Mouse (Mus musculus): ENCODE data around the gene Gna15.

The Gna15 gene

DNA sequence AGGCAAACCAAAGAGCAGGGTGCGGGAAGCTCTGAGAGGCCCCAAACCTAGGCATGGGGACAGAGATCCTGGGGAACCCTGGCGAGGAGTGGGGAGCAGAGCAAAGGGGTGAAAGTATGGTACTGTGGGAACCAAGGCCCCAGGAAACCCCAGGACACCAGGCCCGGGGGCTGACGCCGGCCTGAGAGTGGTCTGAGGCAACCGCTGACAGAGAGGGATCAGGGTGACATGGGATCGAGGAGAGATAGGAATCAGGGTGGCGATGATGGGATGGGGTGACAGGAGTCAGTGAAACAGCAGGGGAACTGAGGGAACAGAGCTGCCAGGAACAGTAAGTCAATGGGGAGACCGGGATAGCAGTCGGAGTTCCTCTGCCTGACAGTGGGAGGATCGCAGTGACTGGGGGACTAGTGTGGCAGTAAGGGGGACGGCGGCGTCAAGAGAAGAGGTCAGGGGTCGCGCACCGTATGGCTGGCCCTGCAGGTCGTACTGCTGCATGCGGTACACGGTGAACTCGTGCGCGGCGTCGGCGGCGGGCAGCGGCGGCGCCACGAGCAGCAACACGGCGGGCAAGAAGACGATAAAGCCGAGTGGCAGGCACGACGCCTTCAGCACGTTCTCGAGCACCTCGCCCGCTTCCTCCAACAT lies 28.3 kb downstream of the Gna15 start:
- in situ Hi-C loops (cut with MboI): loop anchor here (5.0 kb wide), 1 partner anchor 37 kb away; no protein-coding TSS in a partner anchor

DNA sequence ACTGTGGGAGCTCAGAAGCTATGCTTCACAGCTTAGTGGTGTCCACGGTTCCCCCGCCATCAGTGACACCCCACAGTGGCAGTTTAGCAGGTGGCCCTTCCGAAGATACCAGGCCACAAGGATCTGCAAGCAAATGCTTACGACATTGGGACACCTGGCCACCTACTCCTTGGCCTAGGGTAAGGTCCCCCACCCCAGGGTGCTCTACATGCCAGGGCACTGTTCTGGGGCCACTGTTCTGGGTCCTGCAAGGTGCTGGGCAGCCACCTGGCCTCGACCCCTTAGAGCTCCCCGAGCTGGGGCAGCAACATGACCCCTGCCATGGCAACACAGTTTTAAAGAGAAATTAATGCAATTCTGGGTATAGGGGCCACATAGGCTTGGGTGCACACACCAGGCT lies 28.9 kb downstream of the Gna15 start:
- in situ Hi-C loops (cut with MboI): loop anchor here (5.0 kb wide), 1 partner anchor 37 kb away; no protein-coding TSS in a partner anchor

DNA sequence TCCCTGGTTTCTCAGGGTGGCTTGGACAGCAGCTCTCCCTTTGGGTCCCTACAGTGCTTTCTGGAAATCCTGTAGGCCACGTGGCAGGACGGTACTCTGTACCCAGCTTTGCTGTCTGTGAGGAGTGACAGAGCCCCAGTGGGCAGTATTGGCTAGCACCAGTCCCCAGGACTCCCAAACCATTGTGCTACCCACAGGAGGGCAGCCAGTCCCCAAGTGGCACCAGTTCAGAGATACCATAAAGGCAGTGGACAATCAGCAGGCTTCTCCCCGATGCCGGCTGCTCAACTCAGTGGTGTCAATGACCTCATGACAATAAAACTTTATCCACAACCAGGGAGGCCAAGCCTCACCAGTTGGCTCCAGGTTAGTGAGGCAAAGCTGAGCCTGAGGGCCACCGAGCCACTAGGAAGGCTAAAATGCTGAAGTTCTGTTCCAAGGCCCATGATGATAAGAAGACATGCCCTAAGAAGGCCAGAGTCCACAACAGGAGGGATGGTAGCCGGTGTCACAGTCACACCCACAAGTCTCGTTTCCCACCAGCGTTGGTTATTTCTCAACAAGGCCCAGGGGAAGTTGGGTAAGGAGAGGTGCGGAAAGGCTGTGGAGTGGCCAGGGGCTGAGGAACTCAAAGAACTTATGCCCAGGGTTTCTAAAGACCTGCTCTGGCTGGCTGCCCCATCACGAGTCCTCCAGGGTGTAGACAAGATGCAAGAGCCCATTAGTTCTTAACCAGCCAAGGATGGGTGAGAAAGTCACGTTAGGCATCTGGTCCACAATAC lies 29.6 kb downstream of the Gna15 start:
- in situ Hi-C loops (cut with MboI): loop anchor here (5.0 kb wide), 1 partner anchor 38 kb away; no protein-coding TSS in a partner anchor

DNA sequence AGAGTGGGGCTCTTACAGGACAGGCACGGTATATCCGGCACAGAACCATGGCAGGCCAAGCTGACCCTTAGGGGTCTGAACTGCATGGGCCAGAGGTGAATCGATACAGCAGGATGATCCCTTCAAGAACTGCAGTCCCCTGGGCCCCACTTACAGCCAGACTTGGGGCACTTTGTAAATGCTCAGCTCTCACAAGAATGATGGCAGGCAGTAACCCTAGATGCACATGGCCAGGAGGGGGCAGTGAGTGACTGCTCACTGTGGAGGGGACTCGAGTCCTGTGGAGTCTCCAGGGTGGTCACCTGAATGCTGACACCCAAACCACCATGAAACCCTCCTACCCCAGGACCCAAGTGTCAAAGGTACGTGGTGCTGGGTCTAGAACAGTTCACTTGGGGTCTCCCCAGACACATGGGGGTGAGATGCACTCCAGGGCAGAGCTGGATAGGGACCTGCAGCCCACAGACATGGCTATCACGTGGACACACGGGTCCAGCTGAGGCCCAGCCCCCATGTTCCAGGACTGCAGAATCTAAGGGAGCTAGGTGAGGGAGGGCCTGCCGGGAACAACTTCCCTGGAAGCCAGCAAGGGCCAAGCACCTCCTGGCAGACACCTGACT lies 30.3 kb downstream of the Gna15 start:
- in situ Hi-C loops (cut with MboI): no loop called here

DNA sequence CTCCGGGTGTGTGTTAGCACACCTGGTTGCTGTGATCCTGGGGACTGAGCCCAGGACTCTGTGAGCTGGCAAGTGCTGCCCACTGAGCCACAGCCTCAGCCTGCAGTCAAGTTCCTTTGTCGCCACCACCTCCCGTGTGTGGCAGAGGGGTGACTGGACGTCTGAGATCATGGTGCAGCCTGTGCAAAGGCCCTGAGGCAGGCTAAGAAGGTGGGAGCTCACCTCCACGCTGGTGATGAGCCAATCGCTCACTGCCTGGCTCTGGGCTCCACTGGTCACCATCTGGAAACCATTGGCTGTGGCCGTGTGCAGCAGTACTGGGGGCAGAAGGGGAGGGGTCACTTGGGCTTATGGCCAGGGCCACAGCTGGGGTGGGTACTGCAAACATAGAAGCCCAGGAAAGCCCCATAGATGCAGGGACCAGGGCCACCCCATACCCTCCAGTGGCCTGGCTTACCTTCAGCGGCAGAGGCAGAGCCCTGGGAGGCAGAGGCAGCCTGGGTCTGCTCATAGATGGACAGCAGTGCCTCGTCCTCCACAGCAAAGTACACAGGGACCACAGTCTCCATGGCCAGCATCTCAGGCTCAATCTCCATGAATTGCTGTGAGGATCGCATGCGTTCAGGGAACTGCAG lies 31.3 kb downstream of the Gna15 start:
- in situ Hi-C loops (cut with MboI): no loop called here

DNA sequence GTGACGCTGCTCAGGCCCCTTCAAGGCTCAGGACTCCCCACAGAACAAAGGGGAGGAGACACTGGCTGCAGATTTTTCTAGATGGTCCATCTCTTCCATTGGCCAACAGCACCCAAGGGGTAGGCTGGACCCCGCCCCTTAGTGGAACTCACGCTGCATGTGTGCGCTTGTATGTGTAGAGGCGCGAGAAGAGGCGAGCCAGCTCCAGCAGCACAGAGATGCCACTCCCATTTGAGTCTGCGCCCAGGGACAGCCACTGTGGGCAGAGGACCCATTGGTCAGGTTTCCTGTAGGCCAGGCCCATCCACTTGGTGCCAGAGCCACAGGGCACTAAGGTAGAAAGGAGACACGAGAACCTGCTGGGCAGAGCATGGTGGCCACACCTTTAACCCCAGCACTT lies 33.0 kb downstream of the Gna15 start:
- in situ Hi-C loops (cut with MboI): no loop called here

DNA sequence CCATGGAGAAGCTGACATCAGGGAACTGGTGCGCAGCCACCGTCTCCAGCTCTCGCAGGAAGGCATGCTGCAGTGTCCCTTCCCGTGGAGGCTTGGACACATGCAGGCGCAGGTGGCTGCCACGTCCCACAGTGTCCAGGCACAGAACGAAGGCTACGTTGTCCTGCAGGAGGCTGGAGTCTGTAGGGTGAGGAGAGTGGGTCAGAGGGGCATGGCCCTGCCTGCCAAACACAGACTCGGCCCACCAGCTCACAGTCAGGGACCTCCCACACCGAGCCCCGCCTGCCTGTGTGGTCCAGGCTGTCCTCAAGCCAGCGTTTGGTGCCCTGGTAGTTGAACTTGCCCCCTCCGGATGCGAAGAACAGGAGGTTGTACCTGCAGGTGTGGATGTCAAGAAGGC lies 34.1 kb downstream of the Gna15 start:
- in situ Hi-C loops (cut with MboI): no loop called here

DNA sequence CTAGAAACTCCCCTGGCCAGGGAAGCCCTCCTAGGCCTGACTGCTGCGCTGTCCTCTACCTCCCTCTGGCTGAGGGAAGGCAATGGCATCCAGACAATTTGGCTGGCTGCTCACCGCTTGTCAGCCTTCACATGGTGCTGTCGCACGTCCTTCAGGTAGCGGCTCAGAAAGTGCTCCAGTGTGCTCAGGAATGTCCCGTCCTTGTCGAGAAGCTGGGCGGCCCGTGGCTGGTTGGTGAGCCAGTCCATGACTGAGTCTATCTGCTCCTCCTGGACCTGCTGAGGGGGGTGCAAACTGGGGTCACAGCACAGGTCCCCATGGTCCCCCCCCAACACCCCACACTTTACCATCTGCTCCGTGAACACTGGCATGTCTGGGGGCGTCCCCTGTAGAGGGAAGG lies 35.9 kb downstream of the Gna15 start:
- in situ Hi-C loops (cut with MboI): no loop called here

DNA sequence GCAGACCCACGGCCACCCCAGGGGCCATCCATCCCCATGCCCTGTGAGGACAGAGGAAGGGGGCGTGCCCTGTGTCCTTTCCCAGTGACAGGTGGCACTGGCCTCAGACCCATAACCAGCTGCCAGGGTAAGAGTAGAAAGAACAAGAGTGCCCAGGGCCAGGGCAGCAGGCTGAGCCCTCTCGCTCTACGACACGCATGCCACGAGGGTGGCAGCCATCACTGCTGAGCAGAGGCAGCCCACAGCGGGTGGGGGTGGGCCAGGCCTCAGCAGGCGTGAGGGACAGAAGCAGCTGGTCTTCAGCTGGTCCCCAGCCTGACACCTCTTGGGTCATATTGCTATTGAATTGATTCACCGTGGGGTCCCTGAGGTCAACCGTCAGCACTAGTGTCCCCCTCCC lies 37.5 kb downstream of the Gna15 start:
- in situ Hi-C loops (cut with MboI): no loop called here

DNA sequence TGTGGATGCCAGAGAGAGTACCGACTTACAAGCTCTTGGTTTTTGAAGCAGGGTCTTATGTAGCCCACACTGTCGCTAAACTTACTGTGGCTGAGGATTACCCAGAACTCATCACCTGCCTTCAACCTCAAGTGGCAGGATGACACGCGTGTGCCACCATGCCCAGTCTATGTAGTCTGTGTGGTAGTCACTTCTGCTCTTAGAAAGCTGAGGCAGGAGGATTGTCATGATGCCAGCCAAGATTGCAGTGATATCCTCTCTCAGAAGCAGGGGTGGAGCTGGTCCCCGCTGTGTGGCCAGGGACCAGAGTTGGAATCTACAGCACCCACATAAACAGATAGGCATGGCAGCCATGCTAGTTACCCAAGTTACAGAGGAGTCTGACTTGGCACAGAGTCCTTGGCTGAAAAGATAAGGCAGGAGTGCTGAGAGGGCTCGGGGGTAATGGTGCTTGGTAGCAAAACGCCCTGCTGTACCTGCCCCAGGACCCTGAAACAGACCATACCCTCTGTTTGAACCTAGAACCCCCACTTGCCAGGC lies 38.5 kb downstream of the Gna15 start:
- in situ Hi-C loops (cut with MboI): no loop called here

DNA sequence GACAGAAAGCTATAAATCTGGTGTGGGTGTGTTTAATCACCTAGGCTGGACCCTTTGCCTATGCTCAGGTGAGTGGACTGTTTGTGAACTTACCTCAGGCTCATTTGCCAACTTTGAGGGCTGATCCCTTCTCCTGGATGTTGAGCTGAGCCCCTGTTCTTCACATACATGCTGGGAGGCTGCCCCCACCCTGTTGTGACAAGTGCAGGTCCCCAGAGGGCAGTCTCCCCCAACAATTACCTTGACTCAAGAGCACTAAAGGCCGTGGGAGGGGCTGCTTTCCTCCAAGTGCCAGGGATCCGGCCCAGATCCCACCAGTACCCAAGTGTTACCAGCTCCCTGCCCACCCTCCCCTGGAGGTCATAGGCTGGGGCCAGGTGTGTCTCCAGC lies 39.0 kb downstream of the Gna15 start:
- in situ Hi-C loops (cut with MboI): no loop called here

DNA sequence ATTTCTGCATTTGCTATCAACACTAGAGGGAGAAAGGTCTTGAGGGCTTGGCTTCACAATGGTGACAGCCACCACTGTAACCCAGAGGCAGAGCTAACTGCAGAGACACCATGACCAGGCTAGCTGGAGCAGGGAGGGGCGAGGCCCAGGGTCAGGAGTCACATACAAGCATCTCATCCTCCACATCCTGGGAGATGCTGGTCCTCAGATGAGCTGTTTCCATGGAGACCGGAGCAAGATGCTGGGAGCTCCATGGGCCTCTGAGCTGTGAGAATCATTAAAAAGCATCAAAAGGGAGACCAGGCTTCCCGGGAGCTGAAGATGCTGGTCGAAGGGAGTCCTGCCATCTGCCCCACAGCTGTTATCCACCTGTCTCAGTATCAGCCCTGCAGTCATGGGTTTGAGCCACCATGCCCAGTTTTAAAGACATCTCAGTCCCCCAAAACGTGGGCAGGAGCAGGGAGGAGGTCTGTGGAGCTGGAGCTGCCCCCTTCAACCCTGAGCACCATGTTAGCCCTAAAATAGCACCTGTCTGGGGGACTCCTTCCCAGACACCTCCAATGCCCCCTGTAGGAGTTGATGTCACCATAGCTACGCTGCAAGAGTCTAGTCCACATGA lies 39.5 kb downstream of the Gna15 start:
- in situ Hi-C loops (cut with MboI): no loop called here

DNA sequence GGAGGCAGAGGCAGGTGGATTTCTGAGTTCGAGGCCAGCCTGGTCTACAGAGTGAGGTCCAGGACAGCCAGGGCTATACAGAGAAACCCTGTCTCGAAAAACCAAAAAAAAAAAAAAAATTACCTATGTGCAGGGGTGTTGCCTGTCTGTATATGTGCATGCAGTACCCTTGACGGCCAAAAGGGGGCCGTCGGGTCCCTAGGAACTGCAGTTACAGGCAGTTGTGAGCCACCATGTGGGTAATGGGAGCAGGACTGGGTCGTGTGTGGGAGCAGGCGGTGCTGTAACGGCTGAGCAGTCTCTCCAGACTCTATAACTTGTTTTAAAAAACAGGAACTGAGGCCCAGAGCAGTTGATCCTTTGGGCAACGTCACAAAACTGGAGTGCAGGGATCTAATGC lies 40.0 kb downstream of the Gna15 start:
- in situ Hi-C loops (cut with MboI): no loop called here

DNA sequence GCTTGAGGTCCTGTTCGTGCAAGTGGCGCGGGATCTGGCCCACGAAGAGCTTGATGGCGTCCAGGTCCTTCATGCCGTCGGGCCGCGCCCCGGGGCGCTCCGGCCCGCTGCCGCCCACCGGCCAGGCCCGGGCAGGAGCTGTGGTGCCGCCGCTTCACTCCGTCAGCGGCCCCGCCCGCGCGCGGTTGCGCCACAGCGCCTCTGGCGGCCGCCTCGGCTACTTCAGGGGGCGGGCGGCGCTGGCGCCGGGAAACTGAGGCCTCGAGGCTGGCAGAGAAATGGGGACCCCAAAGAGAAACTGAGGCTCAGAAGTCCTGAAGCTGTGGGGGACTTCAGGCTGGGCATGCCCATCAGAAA lies 41.5 kb downstream of the Gna15 start, which contains the start of gene Celf5:
Celf5 (minus strand) TSS at position 177 of the 357 bp plus-strand sequence.
- in situ Hi-C loops (cut with MboI): no loop called here

DNA sequence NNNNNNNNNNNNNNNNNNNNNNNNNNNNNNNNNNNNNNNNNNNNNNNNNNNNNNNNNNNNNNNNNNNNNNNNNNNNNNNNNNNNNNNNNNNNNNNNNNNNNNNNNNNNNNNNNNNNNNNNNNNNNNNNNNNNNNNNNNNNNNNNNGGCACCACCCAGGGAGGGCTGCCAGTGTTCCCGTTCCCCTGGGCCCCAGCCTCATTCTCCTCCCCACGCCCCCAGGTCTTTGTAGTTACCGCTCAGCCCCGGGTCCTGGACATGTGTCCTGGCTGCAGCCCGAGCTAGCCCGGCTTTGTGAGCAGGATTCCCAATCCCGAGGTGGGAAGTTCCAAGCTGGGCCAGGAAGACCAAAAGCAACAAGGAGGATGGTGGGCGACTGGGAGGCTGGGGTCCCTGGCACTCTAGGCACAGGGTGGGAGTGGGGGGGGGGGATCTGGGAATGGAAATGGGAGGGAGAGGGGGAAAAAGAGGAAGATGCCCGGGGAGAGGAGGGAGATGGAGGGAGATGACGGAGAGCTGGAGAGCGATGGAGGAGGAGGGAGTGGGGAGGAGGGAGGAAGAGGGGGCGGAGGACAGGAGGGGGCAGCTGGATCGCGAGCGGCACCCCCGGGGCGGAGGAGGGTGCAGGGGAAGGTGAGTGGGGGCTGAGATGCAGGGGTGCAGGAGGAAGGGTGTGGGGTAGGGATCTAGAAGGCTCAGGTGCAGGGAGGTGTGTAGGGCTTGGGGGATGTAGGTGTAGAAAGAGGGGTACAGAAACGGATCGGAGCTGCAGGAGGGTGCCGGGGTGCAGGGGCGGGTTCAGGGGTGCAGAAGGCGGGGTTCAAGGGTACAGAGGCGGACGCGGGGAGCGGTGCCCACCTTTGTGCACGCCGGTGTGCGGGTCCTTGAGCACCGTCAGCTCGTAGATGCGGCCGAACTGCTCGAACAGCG lies 42.2 kb downstream of the Gna15 start:
- in situ Hi-C loops (cut with MboI): no loop called here

DNA sequence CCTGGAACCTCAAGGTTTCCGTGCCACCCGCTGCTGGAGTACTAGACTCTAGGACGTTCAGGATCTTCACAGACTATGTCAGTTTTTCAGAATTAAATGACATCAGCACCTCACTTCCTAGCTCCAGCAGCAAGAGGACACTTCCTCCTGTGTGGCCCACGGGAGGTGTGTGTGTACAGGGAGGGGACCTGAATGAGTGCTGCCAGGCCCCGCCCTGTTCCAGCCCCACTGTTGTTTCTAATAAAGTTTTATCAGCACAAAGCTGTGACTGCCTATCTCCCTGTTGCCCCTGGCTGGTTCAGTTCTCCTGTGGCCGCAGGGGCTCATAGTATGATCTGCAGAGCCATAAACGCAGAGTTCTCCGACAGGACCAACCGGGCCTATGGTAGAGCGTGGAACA lies 49.6 kb downstream of the Gna15 start:
- in situ Hi-C loops (cut with MboI): no loop called here

DNA sequence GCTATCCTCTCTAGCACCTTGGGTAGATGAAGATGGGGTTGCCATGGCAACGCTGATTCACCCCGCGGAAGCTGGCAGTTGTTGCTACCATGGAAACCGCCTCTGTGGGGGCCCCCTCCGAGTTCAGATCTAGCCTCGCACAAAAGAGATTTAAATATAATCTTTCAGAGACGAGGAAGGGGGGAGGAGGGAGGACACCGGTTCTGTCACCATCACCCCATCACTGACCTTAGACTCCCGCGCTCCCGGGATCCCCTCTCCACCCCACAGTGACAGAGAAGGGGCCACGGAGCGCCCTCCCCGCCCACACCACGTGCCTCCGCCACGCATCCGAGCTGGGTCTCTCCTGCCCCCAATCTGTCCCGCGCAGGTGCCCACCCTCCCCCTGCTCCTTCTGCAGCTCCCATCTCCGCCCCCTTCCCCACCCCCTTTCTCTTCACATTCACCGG lies 51.0 kb downstream of the Gna15 start:
- in situ Hi-C loops (cut with MboI): no loop called here

DNA sequence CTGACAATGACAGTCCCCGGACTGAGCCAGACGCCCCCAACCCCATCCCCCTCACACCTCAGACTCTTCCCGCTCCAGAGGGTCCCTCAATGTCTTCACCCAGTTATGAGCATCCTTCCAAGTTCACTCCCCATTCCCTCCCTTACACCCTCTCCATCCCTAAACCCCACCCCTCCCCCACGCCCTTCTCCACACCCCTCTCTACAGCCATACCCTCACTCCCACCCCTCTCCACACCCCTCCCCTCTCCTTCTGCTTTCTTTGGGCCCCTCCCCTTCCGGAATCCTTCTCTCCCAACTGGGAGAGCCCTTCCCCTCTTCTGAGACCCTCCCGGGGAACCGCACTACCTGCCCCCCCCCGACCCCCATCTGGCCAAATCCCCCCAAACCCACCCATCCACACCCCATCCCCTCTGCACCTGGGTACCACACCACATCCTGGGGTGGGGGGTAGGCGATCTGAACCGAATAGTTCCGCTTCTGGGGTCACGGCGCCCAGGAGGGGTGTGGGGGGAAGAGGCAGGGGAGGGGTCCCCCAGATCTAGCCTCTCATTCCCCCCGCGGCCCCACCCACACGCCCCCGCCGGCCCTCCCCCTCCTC lies 51.5 kb downstream of the Gna15 start:
- in situ Hi-C loops (cut with MboI): no loop called here

DNA sequence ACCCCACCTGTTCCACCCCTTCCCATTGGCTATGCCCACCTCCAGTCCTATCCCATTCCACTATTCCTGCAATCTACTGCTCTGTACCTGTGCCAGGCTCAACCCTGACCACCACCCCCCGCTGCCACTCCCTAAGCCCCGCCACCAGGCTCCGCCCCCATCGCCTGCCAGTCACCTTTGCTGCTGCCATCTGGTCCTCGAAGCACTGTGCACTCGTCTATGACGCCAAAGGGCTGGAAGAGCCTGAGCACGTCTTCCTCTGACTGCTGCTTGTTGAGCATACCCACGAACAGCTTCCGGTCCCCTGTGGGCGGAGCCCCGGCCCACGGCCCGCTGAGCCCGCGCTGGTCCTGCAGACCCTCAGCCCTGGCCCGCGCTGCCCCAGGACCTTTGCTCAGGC lies 53.6 kb downstream of the Gna15 start:
- in situ Hi-C loops (cut with MboI): no loop called here

DNA sequence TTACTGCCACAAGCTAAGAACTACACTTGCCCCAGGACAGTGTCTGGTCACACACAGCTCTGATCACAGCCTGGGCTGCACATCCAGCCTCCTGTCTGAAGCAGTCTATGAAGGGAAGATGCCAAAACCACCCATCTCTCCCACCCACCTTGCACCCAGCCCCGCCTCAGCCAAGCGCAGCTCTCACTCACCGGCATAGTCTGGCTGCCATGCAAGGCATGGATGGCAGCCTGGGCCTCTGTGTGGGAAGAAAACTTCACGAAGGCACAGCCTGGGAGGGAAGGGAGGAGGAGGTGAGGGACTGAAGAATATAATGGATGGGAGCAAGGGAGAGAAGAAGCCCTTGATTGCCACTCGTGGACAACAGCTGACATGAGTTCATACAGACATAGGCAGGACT lies 54.8 kb downstream of the Gna15 start:
- in situ Hi-C loops (cut with MboI): no loop called here
